Mouse (Mus musculus) intestine, embryonic 15.5 days (tissue): ENCODE measurements around the gene Olfr13. TPM values are rescaled to one million over a fixed set of nuclear protein-coding genes. Genes with fewer than 3 reads are reported as not detected.

Experiments used
- polyA plus RNA-seq: library from polyadenylated mRNA; unstranded; fragments of >200 nt; fragmentation: Nextera tagmentation; extraction: Ambion mirVana; gene quantifications from 2 replicates; pipeline ENCODE4 v1.2.1, GENCODE M21; 2015

The Olfr13 gene
- polyA plus RNA-seq, 1 experiment from 2014 or later, result not detected

Other genes with a start within 250 kb of the Olfr13 start
- gene Olfr444, start 223.1 kb upstream of the Olfr13 start, polyA plus RNA-seq, result not detected in 2 replicates
- not detected in 2 replicates for gene Olfr441, start 65.8 kb upstream of the Olfr13 start, polyA plus RNA-seq
- not detected in 2 replicates for gene Olfr237-ps1, start 25.6 kb upstream of the Olfr13 start, polyA plus RNA-seq
- gene Olfr437, start 8.9 kb upstream of the Olfr13 start, polyA plus RNA-seq, result not detected in 2 replicates
- gene Olfr435, start 25.0 kb downstream of the Olfr13 start, polyA plus RNA-seq, result not detected in 2 replicates
- not detected in 2 replicates for gene Olfr434, start 40.9 kb downstream of the Olfr13 start, polyA plus RNA-seq
- not detected in 2 replicates for gene Olfr47, start 59.4 kb downstream of the Olfr13 start, polyA plus RNA-seq
- gene Arhgef5, start 93.4 kb downstream of the Olfr13 start, polyA plus RNA-seq, result 18.4 and 19.2 TPM in 2 replicates
- gene Nobox, start 137.4 kb downstream of the Olfr13 start, polyA plus RNA-seq, result not detected in 2 replicates